Mouse (Mus musculus) spleen, adult 2 months (tissue): Measurements from ENCODE around the gene Atp6v1e2. TPM values are rescaled to one million over a fixed set of nuclear protein-coding genes. Genes with fewer than 3 reads are reported as not detected.

Experiments
- DNase-seq, 2 experiments: peaks; one replicate each; pipeline versions ENCODE4 v3.0.0 to v3.0.0-alpha.2; 2012 to 2021; ENCODE audit warnings: low spot score in 2 of 2, low read depth in 1 of 2
- H3K27ac ChIP-seq: fragments of 200-500 bp; 2 replicates; pipeline ENCODE4 v1.5.1; 2012; ENCODE audit warnings: low read length, inconsistent platforms; ENCODE audit not compliant: insufficient read depth
- H3K27me3 ChIP-seq: fragments of 200-500 bp; 2 replicates; pipeline ENCODE4 v1.6.1; 2012; ENCODE audit warnings: mild to moderate bottlenecking, moderate library complexity, low read length, inconsistent platforms; ENCODE audit not compliant: control insufficient read depth, insufficient read depth
- H3K36me3 ChIP-seq: fragments of 200-500 bp; 2 replicates; pipeline ENCODE4 v1.6.1; 2012; ENCODE audit warnings: mild to moderate bottlenecking, low read length, inconsistent platforms; ENCODE audit not compliant: control insufficient read depth, insufficient read depth
- H3K4me1 ChIP-seq: fragments of 200-500 bp; 2 replicates; pipeline ENCODE4 v1.6.1; 2011; ENCODE audit warnings: inconsistent platforms; ENCODE audit not compliant: control insufficient read depth, insufficient read depth, insufficient read length
- H3K4me3 ChIP-seq: fragments of 200-500 bp; 2 replicates; pipeline ENCODE4 v1.5.1; 2011; ENCODE audit warnings: mild to moderate bottlenecking, inconsistent platforms; ENCODE audit not compliant: insufficient read depth, insufficient read length; ENCODE audit errors: extremely low read depth
- CTCF ChIP-seq: fragments of 200-500 bp; IDR thresholded peaks from 2 replicates; pipeline ENCODE4 v1.5.1; 2011; ENCODE audit warnings: mild to moderate bottlenecking, inconsistent platforms; ENCODE audit not compliant: insufficient read depth, insufficient read length, insufficient replicate concordance; ENCODE audit errors: extremely low read depth
- POLR2A ChIP-seq: fragments of 200-500 bp; IDR thresholded peaks from 2 replicates; pipeline ENCODE4 v1.6.1; 2011; ENCODE audit warnings: low read depth, low read length, inconsistent platforms
- WGBS: fragments of 180-500 bp; shearing (Covaris S2); methylation state at CpG from one replicate; pipeline ENCODE4 v1.1.7; 2018; 5-methylcytosine and 5-hydroxymethylcytosine counted together
- polyA plus RNA-seq: library from polyadenylated mRNA; depleted of rRNA; stranded (reverse); fragments of >200 nt; gene quantifications from 2 replicates; pipeline ENCODE4 v1.2.3, GENCODE M21; 2012

Gene Atp6v1e2
- polyA plus RNA-seq, 1 experiment: not detected

DNA sequence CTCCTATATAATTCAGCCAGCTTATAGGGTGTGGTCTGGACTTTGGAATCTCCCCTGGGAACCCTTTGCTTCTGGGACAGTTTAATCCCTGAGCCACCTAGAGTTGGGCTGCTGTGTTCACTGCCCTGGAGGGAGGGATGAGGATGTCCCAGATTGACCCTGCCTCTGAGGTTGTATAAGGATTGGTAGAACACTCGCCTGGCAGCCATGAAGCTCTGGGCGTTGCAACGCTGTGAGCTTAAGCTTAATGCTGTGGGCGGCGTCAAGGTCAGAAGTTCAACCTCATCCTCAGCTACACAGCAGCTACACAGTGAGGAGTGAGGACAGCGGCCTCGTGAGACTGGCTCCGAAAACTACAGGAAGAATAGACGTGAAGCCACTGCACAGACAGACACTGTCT lies 34.8 kb upstream of the Atp6v1e2 start:
- no peak overlapping the region for H3K27ac ChIP-seq
- 93% methylated on average over 9 of the region's 9 CpGs for WGBS
- TF ChIP-seq CTCF (no peak), POLR2A (no peak)

GRCm38 (mm10) chr17:86981701-86982100 lies 34.0 kb upstream of the Atp6v1e2 start:
- no peak for TF ChIP-seq CTCF
- TF ChIP-seq POLR2A: no peak
- 90% methylated on average over 2 of the region's 2 CpGs for WGBS
- no peaks in the 10 kb centered on the region for H3K27me3 ChIP-seq

More for the DNA sequence above, 34.8 kb upstream of the Atp6v1e2 start:
- no peak for DNase-seq
- H3K36me3 ChIP-seq: peaks cover 3% of the 10 kb centered on the region; the same call in 1 of the 2 replicates
- H3K4me1 ChIP-seq: peaks cover 6% of the 10 kb centered on the region
- no peak overlapping the region for H3K4me3 ChIP-seq
- no peaks in the 10 kb centered on the region for H3K27me3 ChIP-seq

DNA sequence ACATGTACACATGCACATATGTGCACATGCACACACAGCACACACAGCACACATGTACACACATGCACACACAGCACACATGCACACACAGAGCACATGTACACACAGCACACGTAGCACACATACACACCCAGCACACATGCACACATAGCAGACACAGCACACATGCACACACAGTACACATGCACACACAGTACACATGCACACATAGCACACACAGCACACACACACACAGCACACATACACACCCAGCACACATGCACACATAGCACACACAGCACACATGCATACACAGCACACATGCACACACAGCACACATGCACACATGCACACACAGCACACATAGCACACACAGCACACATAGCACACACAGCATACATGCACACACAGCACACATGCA lies 33.5 kb upstream of the Atp6v1e2 start:
- no peak overlapping the region for H3K4me3 ChIP-seq
- H3K36me3 ChIP-seq: peaks cover 2% of the 10 kb centered on the region
- WGBS: 100% methylated on average over 1 of the region's 1 CpGs
- DNase-seq: no peak
- H3K27ac ChIP-seq: no peak overlapping the region
- H3K27me3 ChIP-seq: no peaks in the 10 kb centered on the region
- H3K4me1 ChIP-seq: peaks cover 9% of the 10 kb centered on the region; the same call in 1 of the 2 replicates
- no peak for TF ChIP-seq POLR2A
- TF ChIP-seq CTCF: no peak

More at GRCm38 (mm10) chr17:86981701-86982100, 34.0 kb upstream of the Atp6v1e2 start:
- no peak for DNase-seq
- no peak overlapping the region for H3K4me3 ChIP-seq
- no peak overlapping the region for H3K27ac ChIP-seq
- H3K4me1 ChIP-seq: peaks cover 6% of the 10 kb centered on the region; the same call in 1 of the 2 replicates
- peaks cover 2% of the 10 kb centered on the region; the same call in 1 of the 2 replicates for H3K36me3 ChIP-seq

DNA sequence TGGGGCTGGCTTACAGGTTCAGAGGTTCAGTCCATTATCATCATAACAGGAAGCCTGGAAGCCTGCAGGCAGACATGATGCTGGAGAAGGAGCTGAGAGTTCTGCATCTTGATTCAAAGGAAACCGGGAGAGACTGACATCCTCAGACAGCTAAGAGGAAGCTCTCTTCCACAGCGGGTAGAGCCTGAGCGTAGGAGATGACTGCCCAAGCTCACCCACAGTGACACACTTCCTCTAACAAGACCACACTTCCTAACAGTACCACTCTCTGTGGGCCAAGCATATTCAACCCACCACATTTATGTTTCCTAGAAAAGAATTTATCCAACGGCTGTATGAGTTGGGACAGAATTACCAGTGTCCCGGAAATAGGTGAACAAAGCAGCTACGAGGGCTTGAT lies 30.8 kb upstream of the Atp6v1e2 start:
- no peak for DNase-seq
- H3K27me3 ChIP-seq: no peaks in the 10 kb centered on the region
- peak overlapping the region; percentile 3; the same call in 1 of the 2 replicates for H3K27ac ChIP-seq
- H3K4me3 ChIP-seq: no peak overlapping the region
- no peak for TF ChIP-seq CTCF
- no peak for TF ChIP-seq POLR2A
- 25% methylated on average over 6 of the region's 6 CpGs for WGBS
- H3K4me1 ChIP-seq: peaks cover 11% of the 10 kb centered on the region; the same call in 1 of the 2 replicates
- H3K36me3 ChIP-seq: peaks cover 2% of the 10 kb centered on the region; the same call in 1 of the 2 replicates

DNA sequence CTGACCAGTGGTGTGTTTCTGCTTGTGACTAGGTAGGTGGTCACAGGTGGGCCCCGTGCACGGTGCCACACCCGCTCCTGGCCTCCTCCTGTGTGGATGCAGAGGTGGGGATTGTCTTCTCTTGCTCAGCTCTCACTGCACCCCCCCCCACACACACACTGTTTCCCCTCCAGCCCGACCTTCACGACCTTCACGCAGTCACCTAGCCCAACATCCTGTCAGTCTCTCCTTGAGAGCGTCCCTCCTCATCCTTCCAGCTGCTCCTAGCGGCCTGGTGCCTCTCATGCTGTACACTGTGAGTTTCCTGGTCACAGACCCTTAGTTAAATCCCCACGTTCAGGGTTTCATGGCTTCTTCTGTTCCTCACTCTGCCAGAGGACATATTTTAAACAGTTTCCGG lies 28.7 kb upstream of the Atp6v1e2 start:
- TF ChIP-seq CTCF: no peak
- TF ChIP-seq POLR2A: no peak
- 51% methylated on average over 10 of the region's 10 CpGs for WGBS
- Histone ChIP-seq H3K4me1 (peaks cover 20% of the 10 kb centered on the region; the same call in 1 of the 2 replicates), H3K27ac (peak overlapping the region; percentile 53), H3K27me3 (no peaks in the 10 kb centered on the region), H3K4me3 (no peak overlapping the region), H3K36me3 (peaks cover 5% of the 10 kb centered on the region; the same call in 1 of the 2 replicates)
- DNase-seq: no peak

DNA sequence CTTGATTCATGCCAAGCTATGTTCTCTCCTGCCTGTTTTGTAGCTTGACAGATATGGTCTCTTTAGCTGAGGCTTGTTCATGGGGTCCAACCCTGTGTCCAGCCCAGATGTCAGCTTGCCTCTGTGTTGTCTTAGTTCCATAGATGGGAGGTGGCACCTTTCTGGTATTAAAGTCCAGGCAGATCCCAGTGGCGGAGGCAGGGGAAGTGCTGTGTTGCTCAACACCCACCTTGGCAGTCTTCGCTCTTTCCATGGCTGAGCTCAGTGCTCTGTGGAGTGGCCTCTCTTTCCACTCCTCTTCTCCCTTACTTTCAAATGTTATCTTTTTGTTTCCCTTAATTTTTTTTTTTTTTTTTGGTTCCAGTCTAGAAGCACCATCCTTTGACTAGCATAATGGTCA lies 25.4 kb upstream of the Atp6v1e2 start:
- Histone ChIP-seq H3K27me3 (no peaks in the 10 kb centered on the region), H3K4me1 (peaks cover 45% of the 10 kb centered on the region), H3K4me3 (no peak overlapping the region), H3K27ac (peak overlapping the region; percentile 29; the same call in 1 of the 2 replicates), H3K36me3 (peaks cover 5% of the 10 kb centered on the region; the same call in 1 of the 2 replicates)
- no peak for DNase-seq
- 83% methylated on average over 2 of the region's 2 CpGs for WGBS
- no peak for TF ChIP-seq POLR2A
- no peak for TF ChIP-seq CTCF

DNA sequence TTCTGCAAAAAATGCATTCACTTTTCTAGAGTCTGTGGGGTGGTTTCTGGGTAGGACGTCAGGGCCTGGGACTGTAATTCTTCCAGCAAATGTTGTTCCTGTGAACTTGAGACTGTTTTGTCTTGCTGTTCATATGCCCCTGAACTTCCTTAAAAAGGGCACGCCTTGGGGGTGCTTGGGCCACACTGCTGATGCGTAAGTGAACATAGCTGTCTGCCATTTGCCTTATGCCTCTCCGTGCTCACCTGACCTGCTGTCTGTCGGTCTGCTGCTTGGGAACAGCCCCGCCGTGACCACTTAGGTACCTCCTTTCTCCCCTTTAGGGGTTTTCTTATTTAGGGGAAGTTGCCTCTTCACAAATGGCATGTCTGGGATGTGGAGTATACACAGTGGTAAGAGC lies 24.2 kb upstream of the Atp6v1e2 start:
- Histone ChIP-seq H3K4me1 (peaks cover 55% of the 10 kb centered on the region), H3K36me3 (peaks cover 5% of the 10 kb centered on the region; the same call in 1 of the 2 replicates), H3K27me3 (no peaks in the 10 kb centered on the region), H3K4me3 (no peak overlapping the region), H3K27ac (peak overlapping the region; percentile 88)
- whole genome bisulfite sequencing: 61% methylated on average over 7 of the region's 7 CpGs
- TF ChIP-seq POLR2A (no peak), CTCF (no peak)
- DNase-seq: no peak
